Mouse (Mus musculus) brain, embryonic 14.5 days (tissue): ENCODE measurements at regions not wholly inside any gene's neighbourhood (a gene's known extent, or its start where the extent isn't known, plus 50 kb on each side); places are given as distances from the start of the nearest gene placed in this dataset.

Source experiments
- CTCF ChIP-seq: fragments of 200-500 bp; IDR thresholded peaks from 2 replicates; pipeline ENCODE4 v1.5.1; 2012; ENCODE audit warnings: inconsistent platforms, mild to moderate bottlenecking, moderate library complexity, borderline replicate concordance; ENCODE audit not compliant: insufficient read depth, insufficient read length; ENCODE audit errors: extremely low read depth
- POLR2A ChIP-seq: fragments of 200-500 bp; IDR thresholded peaks from 2 replicates; pipeline ENCODE4 v1.6.1; 2012; ENCODE audit warnings: mild to moderate bottlenecking, inconsistent platforms, borderline replicate concordance; ENCODE audit not compliant: poor library complexity, insufficient read depth, insufficient read length, severe bottlenecking; ENCODE audit errors: extremely low read depth

DNA sequence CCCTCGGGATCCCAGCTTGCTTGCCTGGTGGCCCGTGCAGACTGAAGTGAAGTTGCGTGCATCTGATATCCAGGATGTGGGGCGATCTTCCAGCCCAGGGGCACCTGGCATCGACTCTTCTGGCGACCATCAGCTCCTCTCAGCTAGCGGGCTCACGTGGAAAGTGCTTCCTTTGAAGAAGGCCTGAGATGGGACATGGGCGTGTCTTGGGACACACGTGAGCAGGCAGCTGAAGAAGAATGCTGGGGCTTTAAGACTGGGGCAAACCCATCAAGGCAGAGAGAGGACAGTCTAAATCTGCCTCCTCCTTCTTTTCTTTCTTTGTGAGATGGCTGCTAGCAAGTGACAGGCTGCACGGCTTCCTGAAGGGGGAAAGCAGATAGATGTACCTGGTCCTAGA is 142.3 kb upstream of the Mrps10 start:
- TF ChIP-seq CTCF = no peak
- TF ChIP-seq POLR2A = no peak
